Mouse (Mus musculus): ENCODE data around the gene Wdr95. TPM values are rescaled to one million over a fixed set of nuclear protein-coding genes. Genes with fewer than 3 reads are reported as not detected.
A peak's percentile ranks its signal among the peaks of the same experiment; 100 is the strongest.

Wdr95 gene
- polyA plus RNA-seq, 1 experiment from 2014 or later = 0.24 TPM

GRCm38 (mm10) chr5:149635556-149635955 lies 107.1 kb downstream of the Wdr95 start:
- peak overlapping the region; percentile 71 for H3K4me3 ChIP-seq (ENCODE audit: low read depth, low read length)
- 2% methylated on average over 23 of the region's 24 CpGs for WGBS
- H3K9me3 ChIP-seq (ENCODE audit: control insufficient read depth, low read length) = no peaks in the 10 kb centered on the region
- H3K4me2 ChIP-seq (ENCODE audit: low read depth, low read length, severe bottlenecking) = peak overlapping the region; percentile 84
- DNase-seq (ENCODE audit: low spot score) (no peak), ATAC-seq (replicated peaks; ENCODE audit: low FRiP score) (no peak)
- peaks cover under 1% of the 10 kb centered on the region for H3K36me3 ChIP-seq (ENCODE audit: control insufficient read depth, insufficient read depth, low read length)
- peaks cover 7% of the 10 kb centered on the region; the same call in 1 of the 2 replicates for H3K4me1 ChIP-seq (replicated peaks; ENCODE audit: control insufficient read depth, insufficient read depth, low read length)
- no peaks in the 10 kb centered on the region for H3K27me3 ChIP-seq (ENCODE audit: control insufficient read depth, insufficient read depth, low read length)
- peak overlapping the region; percentile 80 for H3K9ac ChIP-seq (ENCODE audit: low read length)
- H3K27ac ChIP-seq (ENCODE audit: low read depth, low read length) = peak overlapping the region; percentile 70

- no peaks in the 10 kb centered on the region for H3K27me3 ChIP-seq (ENCODE audit: control insufficient read depth, insufficient read depth, low read length)
- no peaks in the 10 kb centered on the region for H3K9me3 ChIP-seq (ENCODE audit: control insufficient read depth, low read length)
- peak within 1 kb of the TSS; percentile 84 for H3K4me2 ChIP-seq (ENCODE audit: low read depth, low read length, severe bottlenecking)
- no peaks in the 10 kb centered on the region; the same call in none of the 2 replicates for H3K36me3 ChIP-seq (ENCODE audit: control insufficient read depth, insufficient read depth, low read length)
- H3K9ac ChIP-seq (ENCODE audit: low read length) = peak within 1 kb of the TSS; percentile 80
- WGBS = under 1% methylated on average over 60 of the region's 60 CpGs
- peak within 1 kb of the TSS; percentile 71 for H3K4me3 ChIP-seq (ENCODE audit: low read depth, low read length)
- ATAC-seq (replicated peaks; ENCODE audit: low FRiP score) = peak; percentile 99
- H3K27ac ChIP-seq (ENCODE audit: low read depth, low read length) = peak within 1 kb of the TSS; percentile 78
- peaks cover 7% of the 10 kb centered on the region; the same call in 1 of the 2 replicates for H3K4me1 ChIP-seq (replicated peaks; ENCODE audit: control insufficient read depth, insufficient read depth, low read length)
- DNase-seq (ENCODE audit: low spot score) = peak; percentile 99
Measured at GRCm38 (mm10) chr5:149636075-149636920, 107.8 kb downstream of the Wdr95 start, which contains the start of gene Hsph1. TSS of gene Hsph1 (minus strand) at chr5:149636376.

GRCm38 (mm10) chr5:149637306-149637705 lies 108.8 kb downstream of the Wdr95 start:
- H3K4me3 ChIP-seq (ENCODE audit: low read depth, low read length) = peak overlapping the region; percentile 71; the same call in 1 of the 2 replicates
- H3K27me3 ChIP-seq (ENCODE audit: control insufficient read depth, insufficient read depth, low read length) = no peaks in the 10 kb centered on the region
- WGBS = 65% methylated on average over 8 of the region's 8 CpGs
- peak overlapping the region; percentile 70; the same call in 1 of the 2 replicates for H3K9ac ChIP-seq (ENCODE audit: low read length)
- no peaks in the 10 kb centered on the region; the same call in 1 of the 2 replicates for H3K36me3 ChIP-seq (ENCODE audit: control insufficient read depth, insufficient read depth, low read length)
- no peak for DNase-seq (ENCODE audit: low spot score)
- peak overlapping the region; percentile 84; the same call in 1 of the 2 replicates for H3K4me2 ChIP-seq (ENCODE audit: low read depth, low read length, severe bottlenecking)
- H3K9me3 ChIP-seq (ENCODE audit: control insufficient read depth, low read length) = no peaks in the 10 kb centered on the region
- H3K27ac ChIP-seq (ENCODE audit: low read depth, low read length) = no peak overlapping the region
- no peak for ATAC-seq (replicated peaks; ENCODE audit: low FRiP score)
- H3K4me1 ChIP-seq (replicated peaks; ENCODE audit: control insufficient read depth, insufficient read depth, low read length) = peaks cover 7% of the 10 kb centered on the region; the same call in 1 of the 2 replicates

GRCm38 (mm10) chr5:149641277-149641892 lies 112.9 kb downstream of the Wdr95 start:
- no peaks in the 10 kb centered on the region for H3K9me3 ChIP-seq (ENCODE audit: control insufficient read depth, low read length)
- WGBS = 89% methylated on average over 8 of the region's 8 CpGs
- DNase-seq (ENCODE audit: low spot score) (no peak), ATAC-seq (replicated peaks; ENCODE audit: low FRiP score) (no peak)
- no peaks in the 10 kb centered on the region for H3K27me3 ChIP-seq (ENCODE audit: control insufficient read depth, insufficient read depth, low read length)
- no peak overlapping the region for H3K4me3 ChIP-seq (ENCODE audit: low read depth, low read length)
- H3K4me2 ChIP-seq (ENCODE audit: low read depth, low read length, severe bottlenecking) = no peak overlapping the region
- no peak overlapping the region for H3K27ac ChIP-seq (ENCODE audit: low read depth, low read length)
- H3K4me1 ChIP-seq (replicated peaks; ENCODE audit: control insufficient read depth, insufficient read depth, low read length) = no peaks in the 10 kb centered on the region
- H3K36me3 ChIP-seq (ENCODE audit: control insufficient read depth, insufficient read depth, low read length) = no peaks in the 10 kb centered on the region
- no peak overlapping the region for H3K9ac ChIP-seq (ENCODE audit: low read length)

- no peak for ATAC-seq (replicated peaks; ENCODE audit: low FRiP score)
Measured at GRCm38 (mm10) chr5:149642366-149642765, 113.9 kb downstream of the Wdr95 start.

GRCm38 (mm10) chr5:149642783-149643509 lies 114.5 kb downstream of the Wdr95 start:
- 86% methylated on average over 11 of the region's 11 CpGs for WGBS
- Histone ChIP-seq H3K36me3 (ENCODE audit: control insufficient read depth, insufficient read depth, low read length) (no peaks in the 10 kb centered on the region), H3K4me2 (ENCODE audit: low read depth, low read length, severe bottlenecking) (no peak overlapping the region), H3K4me1 (replicated peaks; ENCODE audit: control insufficient read depth, insufficient read depth, low read length) (no peaks in the 10 kb centered on the region), H3K27ac (ENCODE audit: low read depth, low read length) (no peak overlapping the region), H3K4me3 (ENCODE audit: low read depth, low read length) (no peak overlapping the region), H3K9me3 (ENCODE audit: control insufficient read depth, low read length) (no peaks in the 10 kb centered on the region), H3K27me3 (ENCODE audit: control insufficient read depth, insufficient read depth, low read length) (no peaks in the 10 kb centered on the region), H3K9ac (ENCODE audit: low read length) (no peak overlapping the region)
- ATAC-seq (replicated peaks; ENCODE audit: low FRiP score) (no peak), DNase-seq (ENCODE audit: low spot score) (no peak)

More at GRCm38 (mm10) chr5:149642366-149642765, 113.9 kb downstream of the Wdr95 start:
- H3K27ac ChIP-seq (ENCODE audit: low read depth, low read length) = no peak overlapping the region
- DNase-seq (ENCODE audit: low spot score) = peak; percentile 59
- no peaks in the 10 kb centered on the region for H3K4me1 ChIP-seq (replicated peaks; ENCODE audit: control insufficient read depth, insufficient read depth, low read length)
- H3K27me3 ChIP-seq (ENCODE audit: control insufficient read depth, insufficient read depth, low read length) = no peaks in the 10 kb centered on the region
- no peak overlapping the region for H3K4me3 ChIP-seq (ENCODE audit: low read depth, low read length)
- no peak overlapping the region for H3K4me2 ChIP-seq (ENCODE audit: low read depth, low read length, severe bottlenecking)
- no peaks in the 10 kb centered on the region for H3K9me3 ChIP-seq (ENCODE audit: control insufficient read depth, low read length)
- no peaks in the 10 kb centered on the region for H3K36me3 ChIP-seq (ENCODE audit: control insufficient read depth, insufficient read depth, low read length)
- WGBS = 60% methylated on average over 6 of the region's 6 CpGs
- no peak overlapping the region for H3K9ac ChIP-seq (ENCODE audit: low read length)

GRCm38 (mm10) chr5:149647367-149648115 lies 119.1 kb downstream of the Wdr95 start:
- Histone ChIP-seq H3K27me3 (ENCODE audit: control insufficient read depth, insufficient read depth, low read length) (no peaks in the 10 kb centered on the region), H3K9ac (ENCODE audit: low read length) (no peak overlapping the region), H3K4me1 (replicated peaks; ENCODE audit: control insufficient read depth, insufficient read depth, low read length) (no peaks in the 10 kb centered on the region), H3K9me3 (ENCODE audit: control insufficient read depth, low read length) (no peaks in the 10 kb centered on the region), H3K4me2 (ENCODE audit: low read depth, low read length, severe bottlenecking) (no peak overlapping the region), H3K27ac (ENCODE audit: low read depth, low read length) (no peak overlapping the region), H3K36me3 (ENCODE audit: control insufficient read depth, insufficient read depth, low read length) (no peaks in the 10 kb centered on the region), H3K4me3 (ENCODE audit: low read depth, low read length) (no peak overlapping the region)
- WGBS = 78% methylated on average over 8 of the region's 8 CpGs
- no peak for DNase-seq (ENCODE audit: low spot score)
- no peak for ATAC-seq (replicated peaks; ENCODE audit: low FRiP score)

- H3K36me3 ChIP-seq (ENCODE audit: control insufficient read depth, insufficient read depth, low read length) = no peaks in the 10 kb centered on the region
- H3K9ac ChIP-seq (ENCODE audit: low read length) = no peak overlapping the region
- no peak overlapping the region for H3K4me3 ChIP-seq (ENCODE audit: low read depth, low read length)
- H3K27me3 ChIP-seq (ENCODE audit: control insufficient read depth, insufficient read depth, low read length) = no peaks in the 10 kb centered on the region
- ATAC-seq (replicated peaks; ENCODE audit: low FRiP score) (no peak), DNase-seq (ENCODE audit: low spot score) (no peak)
- 72% methylated on average over 4 of the region's 4 CpGs for WGBS
- H3K27ac ChIP-seq (ENCODE audit: low read depth, low read length) = no peak overlapping the region
- H3K9me3 ChIP-seq (ENCODE audit: control insufficient read depth, low read length) = no peaks in the 10 kb centered on the region
- no peaks in the 10 kb centered on the region for H3K4me1 ChIP-seq (replicated peaks; ENCODE audit: control insufficient read depth, insufficient read depth, low read length)
- no peak overlapping the region for H3K4me2 ChIP-seq (ENCODE audit: low read depth, low read length, severe bottlenecking)
Measured at GRCm38 (mm10) chr5:149648196-149648595, 119.7 kb downstream of the Wdr95 start.
